Mouse (Mus musculus) left cerebral cortex, postnatal 36 days (tissue): ENCODE measurements around the gene Fbxw7. TPM values are rescaled to one million over a fixed set of nuclear protein-coding genes. Genes with fewer than 3 reads are reported as not detected.

ENCODE experiments used
- DNase-seq, 2 experiments: peaks; one replicate each; pipeline ENCODE4 v3.0.0; 2021 to 2022; ENCODE audit warnings: low spot score in 2 of 2, mixed read lengths in 1 of 2
- intact Hi-C: fragments of 180-260 bp; cut with DNase I; formaldehyde crosslinking; loops from one replicate; pipeline ENCODE4 v1.15.1; 2025
- total RNA-seq, 2 experiments: library from RNA; stranded (reverse); gene quantifications; 2 replicates each; pipeline ENCODE4 v1.2.3; 2021

Fbxw7 gene
- total RNA-seq, 2 experiments from 2014 or later = 247 to 264 TPM

GRCm38 (mm10) chr3:84982688-84983087 lies 167.6 kb downstream of the Fbxw7 start:
- peak in 1 of 2 experiments; percentile 40 for DNase-seq
- intact Hi-C loops = no loop called here

DNA sequence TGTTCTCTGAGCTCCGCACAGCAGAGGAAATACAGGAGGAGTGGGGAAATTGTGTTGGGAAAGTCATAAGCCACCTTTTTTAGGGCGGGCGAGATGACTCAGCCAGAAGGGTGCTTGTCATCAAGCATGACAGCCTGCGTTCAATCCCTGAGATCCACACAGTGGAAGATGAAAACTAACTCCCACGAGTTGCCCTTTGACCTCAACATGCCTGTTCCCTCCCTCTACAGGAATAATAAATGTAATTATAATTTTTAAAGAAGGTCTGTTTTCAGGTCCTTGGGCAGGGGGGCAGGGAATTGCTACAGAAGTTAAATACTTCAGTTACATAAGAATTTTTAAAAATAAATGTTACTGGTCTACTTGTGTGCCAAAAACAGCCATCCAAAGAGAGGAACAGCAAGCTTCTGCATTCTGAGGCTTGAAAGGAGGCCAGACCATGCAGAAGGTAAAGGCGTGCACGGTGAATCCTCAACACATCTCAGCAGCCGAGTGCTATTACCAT lies 170.1 kb downstream of the Fbxw7 start:
- DNase-seq = peak; percentile 76 to 77
- intact Hi-C loops = loop anchor here (5.0 kb wide), 1 partner anchor 37 kb away; no protein-coding TSS in a partner anchor

- no peak for DNase-seq
- intact Hi-C loops = loop anchor here (5.0 kb wide), 1 partner anchor 33 kb away; no protein-coding TSS in a partner anchor
Measured at GRCm38 (mm10) chr3:84988880-84989279, 173.8 kb downstream of the Fbxw7 start.

DNA sequence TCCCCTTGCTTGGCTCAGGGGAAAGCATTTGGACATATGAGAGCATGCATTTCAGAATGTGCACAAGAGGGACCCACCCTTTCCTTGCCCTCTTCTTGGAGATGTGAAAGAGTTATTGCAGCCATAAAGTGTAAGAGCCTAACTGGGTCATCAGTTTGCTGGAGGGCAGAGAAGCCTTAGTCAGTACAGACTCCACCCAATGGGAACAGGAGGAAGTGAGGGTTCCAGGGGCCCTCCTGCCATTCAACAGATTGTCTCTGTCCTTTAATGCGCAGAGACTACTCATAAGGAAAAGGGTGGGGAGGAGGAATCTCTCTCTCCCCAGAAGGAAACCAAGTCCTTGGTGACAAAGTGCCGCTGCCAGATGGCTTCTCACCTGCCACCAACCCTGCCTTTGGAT lies 190.2 kb downstream of the Fbxw7 start:
- intact Hi-C loops = no loop called here
- no peak for DNase-seq

GRCm38 (mm10) chr3:85012889-85013288 lies 197.8 kb downstream of the Fbxw7 start:
- no peak for DNase-seq
- intact Hi-C loops = no loop called here

DNA sequence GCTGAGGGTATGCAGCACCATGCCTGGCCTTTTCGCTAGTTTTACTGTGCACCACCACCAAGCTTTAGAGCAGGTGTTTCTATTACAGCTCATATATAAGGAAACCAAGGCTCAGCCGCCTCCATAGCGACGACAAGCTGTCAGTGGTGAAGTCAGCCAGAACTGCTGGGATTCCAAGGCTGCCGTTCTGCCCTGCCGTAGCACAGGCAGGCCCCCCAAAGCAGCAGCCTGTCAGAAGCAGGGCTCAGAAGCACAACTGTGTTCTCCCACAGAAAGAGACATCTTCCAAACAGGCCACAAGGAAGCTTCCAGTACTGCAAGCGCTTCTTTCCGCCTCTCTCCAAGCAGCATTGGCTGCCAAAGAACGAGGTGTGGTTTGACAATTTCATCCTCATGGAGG lies 200.6 kb downstream of the Fbxw7 start:
- DNase-seq = peak; percentile 71 to 75

GRCm38 (mm10) chr3:85020137-85020536 lies 205.1 kb downstream of the Fbxw7 start:
- intact Hi-C loops = loop anchor here (1.0 to 10.0 kb wide), 6 partner anchors 33 to 357 kb away; no protein-coding TSS in a partner anchor
- peak; percentile 50 to 69 for DNase-seq

More for the DNA sequence above, 200.6 kb downstream of the Fbxw7 start:
- intact Hi-C loops = loop anchor here (5.0 kb wide), 2 partner anchors 58 to 557 kb away; partner anchors contain the start of gene Gatb

GRCm38 (mm10) chr3:85021816-85022215 lies 206.7 kb downstream of the Fbxw7 start:
- DNase-seq = peak in 1 of 2 experiments; percentile 30
- intact Hi-C loops = loop anchor here (5.0 to 10.0 kb wide), 5 partner anchors 35 to 355 kb away; no protein-coding TSS in a partner anchor

- no peak for DNase-seq
- intact Hi-C loops = loop anchor here (5.0 to 10.0 kb wide), 5 partner anchors 35 to 355 kb away; no protein-coding TSS in a partner anchor
Measured at GRCm38 (mm10) chr3:85022800-85023199, 207.7 kb downstream of the Fbxw7 start.

- no peak for DNase-seq
- intact Hi-C loops = loop anchor here (5.0 to 10.0 kb wide), 5 partner anchors 37 to 353 kb away; no protein-coding TSS in a partner anchor
Measured at GRCm38 (mm10) chr3:85024237-85024636, 209.2 kb downstream of the Fbxw7 start.

GRCm38 (mm10) chr3:85024817-85025705 lies 210.0 kb downstream of the Fbxw7 start:
- DNase-seq = peak; percentile 73 to 81

More at GRCm38 (mm10) chr3:85024817-85025705, 210.0 kb downstream of the Fbxw7 start:
- intact Hi-C loops = loop anchor here (5.0 to 10.0 kb wide), 5 partner anchors 38 to 352 kb away; no protein-coding TSS in a partner anchor

Other genes with a start within 250 kb of the Fbxw7 start
- gene Arfip1, start 232.6 kb upstream of the Fbxw7 start, total RNA-seq = 10 to 100 TPM; 16.7 to 17.4 TPM
- gene Tigd4, start 221.7 kb upstream of the Fbxw7 start, total RNA-seq = under 1 TPM in 1 of 2 experiments, not detected in 1; 0.10 TPM
- gene Tmem154, start 149.1 kb upstream of the Fbxw7 start, total RNA-seq = under 1 TPM; 0.20 to 0.32 TPM